Mouse (Mus musculus) liver, embryonic 14.5 days (tissue): Measurements from ENCODE around the gene Gm49405. TPM values are rescaled to one million over a fixed set of nuclear protein-coding genes. Genes with fewer than 3 reads are reported as not detected.
A peak's percentile ranks its signal among the peaks of the same experiment; 100 is the strongest.

ENCODE experiments used
- ATAC-seq: fragments of 200-750 bp; cut with Nextera tagmentation; 2 replicates; pipeline ENCODE4 v1.8.0; 2017; ENCODE audit warnings: moderate number of reproducible peaks, mild to moderate bottlenecking, moderate library complexity; ENCODE audit not compliant: insufficient read depth
- DNase-seq, 3 experiments: peaks; one replicate each; pipeline ENCODE4 v3.0.0-alpha.2; 2012 to 2013; ENCODE audit warnings: low read depth in 3 of 3, low spot score in 3 of 3
- H3K27ac ChIP-seq: fragments of 300-500 bp; sonication (generic); 2 replicates; pipeline ENCODE4 v1.5.1; 2014; ENCODE audit warnings: moderate library complexity, mild to moderate bottlenecking, control low read depth, inconsistent platforms
- H3K27me3 ChIP-seq: fragments of 300-500 bp; sonication (generic); 2 replicates; pipeline ENCODE4 v1.6.1; 2014; ENCODE audit warnings: mild to moderate bottlenecking, low read length, moderate library complexity; ENCODE audit not compliant: control insufficient read depth, insufficient read depth
- H3K36me3 ChIP-seq: fragments of 300-500 bp; sonication (generic); replicated peaks from 2 replicates; pipeline ENCODE4 v1.6.1; 2014; ENCODE audit warnings: low read depth; ENCODE audit not compliant: control insufficient read depth, insufficient read depth
- H3K4me1 ChIP-seq, 2 experiments: fragments of 200-500 bp in 1 of 2; fragments of 300-500 bp in 1 of 2; sonication (generic) in 1 of 2; replicated peaks; 2 replicates each; pipeline ENCODE4 v1.6.1; 2012 to 2014; ENCODE audit warnings: antibody characterized with exemption in 1 of 2, inconsistent platforms in 1 of 2, low read length in 1 of 2; ENCODE audit not compliant: control insufficient read depth in 2 of 2, insufficient read depth in 2 of 2
- H3K4me2 ChIP-seq: fragments of 300-500 bp; sonication (generic); 2 replicates; pipeline ENCODE4 v1.6.1; 2014; ENCODE audit warnings: low read depth, mild to moderate bottlenecking, control low read depth, moderate library complexity
- H3K4me3 ChIP-seq, 2 experiments: fragments of 200-500 bp in 1 of 2; fragments of 300-500 bp in 1 of 2; sonication (generic) in 1 of 2; 2 replicates each; pipeline ENCODE4 v1.5.1; 2012 to 2014; ENCODE audit warnings: low read depth in 2 of 2, low read length in 2 of 2, mild to moderate bottlenecking in 2 of 2, control low read depth in 1 of 2, inconsistent platforms in 1 of 2, moderate library complexity in 1 of 2; ENCODE audit not compliant: insufficient read depth in 1 of 2
- H3K9ac ChIP-seq: fragments of 300-500 bp; sonication (generic); replicated peaks from 2 replicates; pipeline ENCODE4 v1.6.1; 2014; ENCODE audit warnings: mild to moderate bottlenecking, control low read depth, moderate library complexity
- H3K9me3 ChIP-seq: fragments of 300-500 bp; sonication (generic); 2 replicates; pipeline ENCODE4 v1.6.1; 2016; ENCODE audit warnings: low read length, mixed read lengths; ENCODE audit not compliant: control insufficient read depth
- CTCF ChIP-seq: IDR thresholded peaks from 2 replicates; pipeline ENCODE4 v1.5.1; 2016; ENCODE audit warnings: antibody characterized with exemption, low read depth, control low read depth
- EP300 ChIP-seq: IDR thresholded peaks from 2 replicates; pipeline ENCODE4 v1.6.1; 2016; ENCODE audit warnings: antibody characterized with exemption, low read depth
- WGBS: fragments of 180-500 bp; shearing (Covaris S2); extraction: QIAGEN DNeasy Blood & Tissue Kit; methylation state at CpG from one replicate; pipeline ENCODE4 v1.1.7; 2014; ENCODE audit not compliant: insufficient replicate concordance; 5-methylcytosine and 5-hydroxymethylcytosine counted together
- polyA plus RNA-seq, 2 experiments: library from polyadenylated mRNA; depleted of rRNA in 1 of 2; stranded (reverse) in 1 of 2; unstranded in 1 of 2; fragments of >200 nt; fragmentation: Nextera tagmentation in 1 of 2; extraction: Ambion mirVana in 1 of 2; gene quantifications; 2 replicates each; pipeline versions ENCODE4 v1.2.1 to v1.2.3; 2012 to 2014

Gene Gm49405
- polyA plus RNA-seq, 2 experiments, result 0.25 to 0.73 TPM

DNA sequence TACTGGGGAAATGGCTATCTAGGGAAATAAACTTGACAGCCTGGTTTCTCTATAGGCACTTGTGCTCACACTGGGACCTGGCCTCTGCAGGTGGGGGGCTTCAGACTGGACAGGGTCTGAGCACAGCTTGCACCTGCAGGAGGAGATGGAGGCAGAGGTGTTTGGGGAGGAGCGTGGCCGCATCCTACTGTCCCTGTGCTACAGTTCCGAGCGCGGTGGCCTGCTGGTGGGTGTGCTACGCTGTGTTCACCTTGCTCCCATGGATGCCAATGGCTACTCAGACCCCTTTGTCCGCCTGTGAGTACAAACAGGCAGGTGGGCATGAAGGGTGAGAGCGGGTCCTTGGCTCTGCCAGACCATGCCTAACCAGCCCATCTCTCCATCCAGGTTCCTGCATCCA lies 5.5 kb downstream of the Gm49405 start:
- H3K27ac ChIP-seq, result no peak overlapping the region
- H3K36me3 ChIP-seq, result peaks cover 28% of the 10 kb centered on the region
- no peak overlapping the region for H3K9ac ChIP-seq
- no peak for TF ChIP-seq CTCF
- no peak for TF ChIP-seq EP300
- 83% methylated on average over 8 of the region's 8 CpGs for WGBS
- H3K4me1 ChIP-seq, result peaks cover 0 to 4% of the 10 kb centered on the region in 2 experiments; a peak in 2 of 4 replicates
- ATAC-seq, result no peak
- no peak for DNase-seq
- no peaks in the 10 kb centered on the region for H3K9me3 ChIP-seq
- no peaks in the 10 kb centered on the region for H3K27me3 ChIP-seq
- H3K4me2 ChIP-seq, result no peak overlapping the region
- no peak overlapping the region for H3K4me3 ChIP-seq

DNA sequence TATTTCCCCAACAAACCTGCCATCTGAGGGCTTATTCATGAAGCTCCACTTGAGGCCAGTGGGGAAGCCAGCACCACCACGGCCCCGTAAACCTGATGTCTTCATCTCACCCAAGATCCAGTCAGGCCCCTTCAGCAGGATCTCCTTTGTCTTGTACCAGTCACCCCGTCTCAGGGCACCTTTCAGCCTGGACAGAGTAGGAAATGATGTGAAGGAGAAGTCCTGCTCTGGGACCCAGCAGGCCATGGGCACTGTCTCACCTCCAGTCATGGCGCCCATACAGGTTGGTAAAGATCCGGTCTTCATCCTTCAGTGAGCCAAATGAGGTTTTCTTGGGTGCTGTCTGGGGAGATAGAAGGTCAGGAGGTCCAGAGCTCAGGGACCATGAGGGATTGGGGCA lies 10.7 kb downstream of the Gm49405 start:
- H3K27me3 ChIP-seq, result no peaks in the 10 kb centered on the region
- no peak overlapping the region for H3K4me3 ChIP-seq
- TF ChIP-seq CTCF (no peak), EP300 (no peak)
- no peak overlapping the region for H3K9ac ChIP-seq
- H3K4me1 ChIP-seq, result peaks cover 23 to 26% of the 10 kb centered on the region in 2 experiments
- peaks cover 26% of the 10 kb centered on the region for H3K36me3 ChIP-seq
- peak overlapping the region; percentile 85 for H3K4me2 ChIP-seq
- no peak for ATAC-seq
- 81% methylated on average over 5 of the region's 5 CpGs for whole genome bisulfite sequencing
- no peak overlapping the region for H3K27ac ChIP-seq
- DNase-seq, result no peak
- no peaks in the 10 kb centered on the region for H3K9me3 ChIP-seq

DNA sequence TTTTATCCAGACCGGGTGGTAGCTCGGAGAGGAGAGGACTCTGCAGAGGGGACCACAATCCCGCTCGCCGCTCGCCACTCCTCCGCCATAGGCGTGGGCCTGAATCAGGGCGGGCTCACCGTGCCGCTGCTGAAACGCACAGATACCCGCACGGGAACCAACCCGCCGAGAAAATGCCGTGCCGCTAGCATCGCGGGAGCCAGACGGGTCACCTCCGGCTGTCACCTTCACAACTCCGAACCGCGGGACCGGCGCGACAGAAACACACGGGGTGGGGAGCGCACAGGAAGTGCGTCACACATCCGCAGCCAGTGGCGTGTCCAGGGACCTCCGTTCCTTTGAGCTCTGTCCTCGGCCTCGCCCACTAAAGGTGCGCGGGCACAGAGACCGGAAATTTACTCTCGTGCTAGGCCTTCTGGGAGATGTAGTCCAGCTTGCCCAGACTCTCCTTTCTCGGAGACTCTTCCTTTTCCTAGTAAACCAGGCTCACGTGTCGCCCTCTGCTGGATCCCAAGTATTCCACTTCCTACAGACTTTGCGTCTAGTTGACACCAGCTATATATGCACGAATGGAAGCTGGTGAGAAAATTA lies 12.1 kb downstream of the Gm49405 start, which contains the start of gene Ndufv1:
Gene Ndufv1 (minus strand): TSS at position 375 of the 591 bp plus-strand sequence.
- peak within 1 kb of the TSS; percentile 74 to 80 for H3K4me3 ChIP-seq
- ATAC-seq (peak; percentile 98), DNase-seq (peak; percentile 98 to 99 (median 98))
- H3K4me1 ChIP-seq, result peaks cover 26 to 29% of the 10 kb centered on the region in 2 experiments
- peaks cover 17% of the 10 kb centered on the region for H3K36me3 ChIP-seq
- H3K9me3 ChIP-seq, result no peaks in the 10 kb centered on the region
- H3K4me2 ChIP-seq, result peak within 1 kb of the TSS; percentile 85
- no peaks in the 10 kb centered on the region for H3K27me3 ChIP-seq
- peak within 1 kb of the TSS; percentile 74 for H3K27ac ChIP-seq
- under 1% methylated on average over 45 of the region's 45 CpGs for WGBS
- TF ChIP-seq CTCF (peak; percentile 92), EP300 (peak; percentile 53)
- peak within 1 kb of the TSS; percentile 82 for H3K9ac ChIP-seq

DNA sequence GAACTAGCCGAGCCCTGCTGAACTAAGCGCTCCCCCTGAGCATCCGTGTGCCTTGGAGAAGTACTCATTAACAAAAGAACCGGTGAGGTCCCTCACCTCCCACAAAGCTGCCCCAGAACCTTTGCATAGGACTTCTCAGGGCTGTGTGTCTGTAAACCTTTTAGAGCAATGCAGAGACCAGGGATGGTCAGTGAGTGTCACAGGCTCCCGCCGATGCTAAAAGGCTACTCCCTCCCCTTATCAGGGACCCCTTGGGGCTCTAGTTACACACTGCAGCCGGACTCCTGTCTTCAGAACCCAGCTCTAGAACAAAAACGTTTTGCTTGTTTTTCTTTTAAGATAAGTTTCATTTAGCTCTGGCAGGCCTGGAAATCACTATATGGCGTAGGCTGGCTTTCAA lies 12.6 kb downstream of the Gm49405 start:
- H3K4me1 ChIP-seq, result peaks cover 26 to 29% of the 10 kb centered on the region in 2 experiments
- peaks cover 12% of the 10 kb centered on the region for H3K36me3 ChIP-seq
- 10% methylated on average over 9 of the region's 9 CpGs for WGBS
- H3K9me3 ChIP-seq, result no peaks in the 10 kb centered on the region
- ATAC-seq (peak; percentile 49), DNase-seq (peak; percentile 19 to 31 (median 20))
- no peaks in the 10 kb centered on the region for H3K27me3 ChIP-seq
- peak overlapping the region; percentile 85 for H3K4me2 ChIP-seq
- peak overlapping the region; percentile 73 to 80 for H3K4me3 ChIP-seq
- peak overlapping the region; percentile 74 for H3K27ac ChIP-seq
- peak overlapping the region; percentile 82 for H3K9ac ChIP-seq
- TF ChIP-seq CTCF (no peak), EP300 (no peak)

DNA sequence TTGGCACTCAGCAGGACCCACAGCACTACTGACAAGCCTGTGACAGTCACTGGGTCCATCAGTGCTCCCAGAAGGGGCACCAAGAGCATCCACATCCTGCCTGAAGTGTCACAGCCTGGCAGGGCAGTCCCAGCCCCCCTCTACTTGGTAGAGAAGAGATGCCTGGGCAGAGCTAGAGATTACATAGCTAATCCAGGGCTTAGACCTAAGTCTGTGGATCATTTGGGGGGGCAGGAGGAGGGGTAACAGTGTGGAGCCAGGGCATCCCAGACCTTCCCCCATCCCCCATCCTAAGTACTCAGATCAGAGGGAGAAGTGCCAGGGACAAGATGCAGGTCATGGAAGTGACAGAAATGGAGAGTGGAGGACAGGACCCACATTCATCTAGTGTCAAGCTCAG lies 14.4 kb downstream of the Gm49405 start:
- TF ChIP-seq CTCF (no peak), EP300 (no peak)
- Histone ChIP-seq H3K4me2 (no peak overlapping the region), H3K9ac (no peak overlapping the region; the same call in 1 of the 2 replicates), H3K27ac (peak overlapping the region; percentile 71), H3K4me1 (peaks cover 26 to 38% of the 10 kb centered on the region in 2 experiments), H3K4me3 (no peak overlapping the region), H3K36me3 (no peaks in the 10 kb centered on the region), H3K9me3 (no peaks in the 10 kb centered on the region), H3K27me3 (no peaks in the 10 kb centered on the region)
- DNase-seq (no peak), ATAC-seq (no peak)
